Mouse (Mus musculus) G1E (cell line): Measurements from ENCODE around the gene Nmur1.

Source experiments
- CTCF ChIP-seq: IDR thresholded peaks from 2 replicates; pipeline ENCODE4 v1.5.1; 2012; ENCODE audit warnings: low read depth, low read length, inconsistent platforms, mixed read lengths
- GATA2 ChIP-seq: IDR thresholded peaks from 2 replicates; pipeline ENCODE4 v1.6.1; 2012; ENCODE audit warnings: low read depth, low read length, inconsistent platforms, borderline replicate concordance
- POLR2AphosphoS5 ChIP-seq: IDR thresholded peaks from 2 replicates; pipeline ENCODE4 v1.6.1; 2012; ENCODE audit warnings: low read depth, low read length, inconsistent platforms; ENCODE audit not compliant: insufficient replicate concordance
- TAL1 ChIP-seq: conservative IDR thresholded peaks from 2 replicates; pipeline ENCODE4 v1.6.1; 2012; ENCODE audit warnings: low read depth, low read length, inconsistent platforms, mixed read lengths

- TF ChIP-seq CTCF (peak; percentile 98), GATA2 (no peak), TAL1 (no peak), POLR2AphosphoS5 (no peak)
These were observed 36.8 kb downstream of the Nmur1 start for GRCm38 (mm10) chr1:86389230-86389629.
